Mouse (Mus musculus) forelimb bud, embryonic 11.5 days (tissue): ENCODE results near the gene Mtg2.

ENCODE experiments used
- DNase-seq: peaks from one replicate; pipeline ENCODE4 v3.0.0-alpha.2; 2012; ENCODE audit warnings: low read depth, low spot score

Gene Mtg2

GRCm38 (mm10) chr2:180070481-180071453 is at the start of gene Mtg2:
Gene Mtg2 (plus strand): TSS chr2:180070588.
- peak; percentile 88 for DNase-seq

GRCm38 (mm10) chr2:180020919-180021318 is 49.5 kb upstream of the Mtg2 start:
- no peak for DNase-seq

GRCm38 (mm10) chr2:180022751-180023150 is 47.6 kb upstream of the Mtg2 start:
- no peak for DNase-seq

DNA sequence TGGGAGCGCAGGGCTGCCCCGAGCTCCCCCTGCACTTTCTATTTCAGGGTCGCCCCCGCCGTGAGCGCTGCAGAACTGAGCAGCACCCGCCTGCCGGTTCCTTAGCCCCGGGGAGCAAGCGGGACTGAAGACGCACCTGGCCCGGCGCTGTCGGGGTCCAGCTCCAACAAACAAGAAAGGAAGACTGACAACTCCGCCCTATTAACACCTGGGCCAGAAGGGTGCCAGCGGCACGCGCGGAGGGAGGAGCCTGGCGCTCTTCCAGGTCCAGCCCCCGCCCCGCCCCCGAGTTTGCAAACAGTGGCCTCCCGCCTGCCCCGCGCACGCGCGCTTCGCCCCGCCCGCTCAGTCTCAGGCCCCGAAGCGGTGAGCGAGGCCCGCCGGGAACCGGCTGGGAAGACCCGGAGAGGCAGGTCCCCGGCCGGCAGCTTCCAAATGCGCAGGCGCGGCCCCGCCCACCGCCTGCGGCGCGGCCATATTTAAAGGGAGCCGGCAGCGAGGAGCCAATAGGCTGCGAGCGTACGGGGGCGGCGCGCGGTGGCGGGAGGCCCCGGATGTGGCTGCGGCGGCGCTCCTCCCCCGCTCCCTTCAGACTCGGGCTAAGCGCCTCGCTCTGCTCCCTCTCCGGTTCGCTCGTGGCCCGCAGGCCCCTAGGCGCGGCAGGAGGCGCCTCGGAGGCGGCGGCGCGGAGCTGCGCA is 45.8 kb upstream of the Mtg2 start, which contains the start of gene Lsm14b:
Gene Lsm14b (plus strand): TSS at position 587 of the 698 bp plus-strand sequence.
- peak; percentile 96 for DNase-seq

GRCm38 (mm10) chr2:180025135-180025860 is 45.1 kb upstream of the Mtg2 start:
- DNase-seq: no peak

GRCm38 (mm10) chr2:180025861-180026200 is 44.6 kb upstream of the Mtg2 start:
- no peak for DNase-seq

DNA sequence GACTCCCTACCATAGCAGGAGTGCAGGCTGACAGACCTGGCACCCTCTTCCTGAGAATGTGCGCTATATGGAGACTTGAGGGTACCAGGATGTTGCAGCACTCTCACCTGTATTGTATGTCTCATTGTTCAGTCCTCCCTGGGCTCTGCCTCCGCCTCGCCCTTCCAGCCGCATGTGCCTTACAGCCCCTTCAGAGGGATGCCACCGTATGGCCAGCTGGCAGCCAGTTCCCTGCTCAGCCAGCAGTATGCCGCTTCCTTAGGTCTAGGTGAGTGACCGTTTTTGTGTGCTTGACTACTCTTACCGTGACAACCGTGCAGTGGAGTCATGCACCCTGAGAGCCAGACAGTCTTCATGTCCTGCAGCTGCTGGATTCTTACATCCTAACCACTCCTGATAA is 42.6 kb upstream of the Mtg2 start:
- no peak for DNase-seq

DNA sequence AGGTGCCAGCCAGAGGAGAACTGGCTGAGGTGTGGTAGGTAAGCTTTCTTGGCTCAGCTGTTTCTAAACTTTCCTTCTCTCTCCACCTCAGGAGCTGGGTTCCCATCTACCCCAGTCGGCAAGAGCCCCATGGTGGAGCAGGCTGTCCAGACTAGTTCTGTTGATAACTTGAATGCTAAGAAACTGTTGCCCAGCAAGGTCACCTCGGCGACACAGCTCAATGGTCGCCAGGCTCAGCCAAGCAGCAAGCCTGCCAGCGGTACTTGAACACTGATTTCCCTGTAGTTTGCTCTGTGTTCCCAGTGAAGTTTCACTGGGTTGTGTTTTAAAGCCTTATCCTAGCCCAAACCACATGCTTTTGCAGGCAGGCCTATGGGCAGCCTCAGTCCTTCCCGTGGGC is 39.1 kb upstream of the Mtg2 start:
- no peak for DNase-seq

DNA sequence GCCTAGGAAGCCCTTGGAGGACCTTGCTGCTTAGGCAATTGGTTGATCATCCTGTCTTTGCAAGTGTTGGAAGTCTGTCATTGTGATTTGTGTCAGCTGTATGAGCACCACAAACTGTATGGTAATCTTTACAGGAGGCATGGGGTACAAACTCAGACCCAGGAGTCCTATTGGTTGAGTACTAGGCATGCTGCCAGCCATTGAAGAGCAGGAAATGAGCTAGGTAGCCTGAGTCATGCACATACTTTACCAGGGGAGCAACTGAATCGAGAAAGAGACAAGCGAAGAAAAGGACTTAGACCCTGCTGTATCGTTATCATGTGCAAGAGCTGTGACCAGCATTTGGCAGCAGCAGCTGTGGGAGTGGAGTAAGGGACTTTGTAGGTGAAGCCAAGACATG is 37.5 kb upstream of the Mtg2 start:
- no peak for DNase-seq

GRCm38 (mm10) chr2:180033956-180034355 is 36.4 kb upstream of the Mtg2 start:
- DNase-seq: no peak

GRCm38 (mm10) chr2:180034753-180035152 is 35.6 kb upstream of the Mtg2 start:
- no peak for DNase-seq

DNA sequence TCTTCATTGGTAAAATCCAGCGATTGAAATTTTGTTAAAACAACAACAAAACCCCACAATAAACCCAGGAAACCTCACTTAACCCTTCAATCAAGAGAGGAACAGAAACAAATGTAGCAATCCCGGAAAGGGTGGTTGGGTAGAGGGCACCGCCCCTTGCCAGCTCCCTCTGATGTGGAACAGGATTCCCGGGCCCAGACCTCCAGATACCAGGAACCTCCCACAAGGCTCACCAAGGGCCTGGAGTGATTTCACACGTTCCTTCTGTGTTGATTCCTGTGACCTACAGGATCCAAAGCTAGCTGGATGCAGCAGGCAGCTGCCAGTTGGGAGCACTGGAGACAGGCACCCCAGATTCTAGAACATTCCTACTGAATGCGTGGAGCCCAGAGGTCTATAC is 30.0 kb upstream of the Mtg2 start:
- no peak for DNase-seq

GRCm38 (mm10) chr2:180041577-180042255 is 28.7 kb upstream of the Mtg2 start:
- no peak for DNase-seq

GRCm38 (mm10) chr2:180042256-180042857 is 28.0 kb upstream of the Mtg2 start, which contains the start of the genes Psma7 and Ss18l1:
Gene Psma7 (minus strand): TSS chr2:180042433.
Gene Ss18l1 (plus strand): TSS chr2:180042509.
- peak; percentile 80 for DNase-seq

GRCm38 (mm10) chr2:180042858-180043515 is 27.4 kb upstream of the Mtg2 start:
- peak; percentile 68 for DNase-seq

GRCm38 (mm10) chr2:180045283-180045682 is 25.1 kb upstream of the Mtg2 start:
- DNase-seq: peak; percentile 44

GRCm38 (mm10) chr2:180047580-180047979 is 22.8 kb upstream of the Mtg2 start:
- no peak for DNase-seq

- no peak for DNase-seq
Observed at GRCm38 (mm10) chr2:180047980-180048635, 22.3 kb upstream of the Mtg2 start.

GRCm38 (mm10) chr2:180050986-180051385 is 19.4 kb upstream of the Mtg2 start:
- peak; percentile 79 for DNase-seq
